Mouse (Mus musculus): ENCODE data around the gene Agbl3. TPM values are rescaled to one million over a fixed set of nuclear protein-coding genes. Genes with fewer than 3 reads are reported as not detected.

The Agbl3 gene
- polyA plus RNA-seq (2014; fragmentation: Illumina TruSeq; extraction: RNeasy Lipid Tissue Mini Kit (QIAGEN cat#74804); ENCODE audit: low read depth, low replicate concordance) = 5.9 TPM

DNA sequence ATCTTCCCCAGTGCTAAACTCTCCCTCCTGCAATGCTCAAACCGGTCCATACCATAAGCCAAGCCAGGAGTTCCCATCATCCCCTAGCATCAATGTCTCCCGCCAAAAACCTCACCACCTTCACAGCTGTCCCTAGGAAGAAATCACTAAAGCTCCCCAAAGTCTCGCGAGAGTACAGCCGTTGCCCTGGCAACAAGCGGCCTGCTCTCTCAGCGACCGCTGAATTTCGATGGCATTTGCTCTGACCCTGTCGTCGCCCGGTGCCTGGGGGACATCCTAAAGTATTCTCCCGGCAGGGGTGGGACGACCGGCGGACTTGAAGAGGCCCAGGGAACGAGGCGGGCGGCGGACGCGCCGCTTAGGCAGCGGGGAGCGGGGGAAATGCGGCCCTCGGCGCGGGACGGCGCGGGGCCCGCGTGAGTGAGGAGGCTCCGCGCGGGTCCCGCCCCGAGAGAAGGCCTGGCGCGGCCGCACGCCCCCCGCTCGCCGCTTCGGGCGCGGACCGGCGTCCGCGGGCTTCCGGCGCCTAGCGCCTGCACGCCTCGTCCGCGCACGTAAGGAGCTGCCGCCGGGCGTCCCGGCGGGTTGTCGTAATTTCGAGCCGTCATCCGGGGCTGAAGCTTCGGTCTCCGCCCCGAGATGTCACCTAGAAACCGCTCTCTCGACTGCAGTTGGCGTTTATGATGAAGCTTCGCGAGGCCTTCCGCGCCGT is at the start of gene Agbl3:
TSS of gene Agbl3 (plus strand) at position 202 of the 712 bp plus-strand sequence.

DNA sequence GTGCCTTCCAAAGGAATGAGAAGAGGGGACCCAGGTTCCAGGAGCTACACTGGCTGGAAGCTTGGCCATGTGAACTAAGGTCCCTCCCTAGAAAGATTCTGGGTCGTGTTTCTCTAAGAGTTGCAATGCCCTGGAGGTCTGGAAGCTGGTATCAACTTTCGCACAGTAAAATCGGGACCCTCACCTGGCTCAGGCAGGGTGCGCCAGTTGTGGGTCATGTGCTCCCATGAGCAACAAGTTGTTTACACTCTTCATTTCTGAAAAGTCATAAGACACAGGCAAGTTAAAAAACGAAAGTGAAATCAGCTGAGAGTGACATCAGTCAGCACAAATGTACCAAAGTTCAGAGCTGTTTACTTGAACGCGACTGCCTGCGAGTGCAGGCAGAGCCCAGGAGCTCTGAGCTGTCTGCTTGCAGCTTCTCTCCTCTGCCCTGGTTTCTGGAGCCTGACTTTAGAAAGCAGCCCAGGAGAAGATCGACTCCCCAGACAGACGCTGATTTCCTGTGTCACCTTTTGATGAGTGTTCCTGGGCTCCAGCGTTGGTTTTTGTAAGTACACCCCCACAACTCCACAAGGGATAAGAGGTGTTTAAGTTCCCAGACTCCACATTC is 82.7 kb downstream of the Agbl3 start, which contains the start of gene Tmem140:
TSS of gene Tmem140 (plus strand) at position 356 of the 613 bp plus-strand sequence.

GRCm38 (mm10) chr6:34877509-34878321 is 97.5 kb downstream of the Agbl3 start, which contains the start of gene Cyren:
Gene Cyren (minus strand): TSS chr6:34878060.

Other genes starting within 250 kb of the Agbl3 start
- 58.7 TPM for gene Cald1, start 181.9 kb upstream of the Agbl3 start, polyA plus RNA-seq (2014; fragmentation: Illumina TruSeq; extraction: RNeasy Lipid Tissue Mini Kit (QIAGEN cat#74804); ENCODE audit: low read depth, low replicate concordance)
- gene Tmem140, start 82.7 kb downstream of the Agbl3 start, polyA plus RNA-seq (2014; fragmentation: Illumina TruSeq; extraction: RNeasy Lipid Tissue Mini Kit (QIAGEN cat#74804); ENCODE audit: low read depth, low replicate concordance) = 20.3 TPM
- gene Cyren, start 97.6 kb downstream of the Agbl3 start, polyA plus RNA-seq (2014; fragmentation: Illumina TruSeq; extraction: RNeasy Lipid Tissue Mini Kit (QIAGEN cat#74804); ENCODE audit: low read depth, low replicate concordance) = 6.7 TPM
- 10.2 TPM for gene Wdr91, start 130.4 kb downstream of the Agbl3 start, polyA plus RNA-seq (2014; fragmentation: Illumina TruSeq; extraction: RNeasy Lipid Tissue Mini Kit (QIAGEN cat#74804); ENCODE audit: low read depth, low replicate concordance)
- not detected for gene Stra8, start 139.7 kb downstream of the Agbl3 start, polyA plus RNA-seq (2014; fragmentation: Illumina TruSeq; extraction: RNeasy Lipid Tissue Mini Kit (QIAGEN cat#74804); ENCODE audit: low read depth, low replicate concordance)
- gene Slc23a4, start 208.0 kb downstream of the Agbl3 start, polyA plus RNA-seq (2014; fragmentation: Illumina TruSeq; extraction: RNeasy Lipid Tissue Mini Kit (QIAGEN cat#74804); ENCODE audit: low read depth, low replicate concordance) = 0.58 TPM